Mouse (Mus musculus) hindbrain, embryonic 12.5 days (tissue): ENCODE data around the gene Baz2b. TPM values are rescaled to one million over a fixed set of nuclear protein-coding genes. Genes with fewer than 3 reads are reported as not detected.
A peak's percentile ranks its signal among the peaks of the same experiment; 100 is the strongest.

ENCODE experiments used
- ATAC-seq: fragments of 200-750 bp; cut with Nextera tagmentation; 2 replicates; pipeline ENCODE4 v1.8.0; 2017; ENCODE audit warnings: moderate TSS enrichment; ENCODE audit not compliant: low FRiP score
- H3K27ac ChIP-seq: fragments of 300-500 bp; sonication (generic); 2 replicates; pipeline ENCODE4 v1.5.1; 2016; ENCODE audit warnings: mild to moderate bottlenecking
- H3K27me3 ChIP-seq: fragments of 300-500 bp; sonication (generic); 2 replicates; pipeline ENCODE4 v1.6.1; 2016; ENCODE audit warnings: mild to moderate bottlenecking
- H3K36me3 ChIP-seq: fragments of 300-500 bp; sonication (generic); 2 replicates; pipeline ENCODE4 v1.6.1; 2016; ENCODE audit warnings: mild to moderate bottlenecking
- H3K4me1 ChIP-seq: fragments of 300-500 bp; sonication (generic); 2 replicates; pipeline ENCODE4 v1.6.1; 2016
- H3K4me2 ChIP-seq: fragments of 300-500 bp; sonication (generic); replicated peaks from 2 replicates; pipeline ENCODE4 v1.6.1; 2016; ENCODE audit warnings: mild to moderate bottlenecking
- H3K4me3 ChIP-seq: fragments of 300-500 bp; sonication (generic); 2 replicates; pipeline ENCODE4 v1.5.1; 2016; ENCODE audit warnings: mild to moderate bottlenecking
- H3K9ac ChIP-seq: fragments of 300-500 bp; sonication (generic); 2 replicates; pipeline ENCODE4 v1.6.1; 2016; ENCODE audit warnings: mild to moderate bottlenecking, moderate library complexity
- H3K9me3 ChIP-seq: fragments of 300-500 bp; sonication (generic); replicated peaks from 2 replicates; pipeline ENCODE4 v1.6.1; 2016; ENCODE audit warnings: mild to moderate bottlenecking
- WGBS: fragments of 180-500 bp; shearing (Covaris S2); methylation state at CpG from one replicate; pipeline ENCODE4 v1.1.7; 2016; 5-methylcytosine and 5-hydroxymethylcytosine counted together
- polyA plus RNA-seq: library from polyadenylated mRNA; unstranded; fragments of >200 nt; fragmentation: Nextera tagmentation; extraction: Ambion mirVana; gene quantifications from 2 replicates; pipeline ENCODE4 v1.2.1, GENCODE M21; 2016

Gene Baz2b
- polyA plus RNA-seq, 1 experiment from 2014 or later, result 92.4 TPM

GRCm38 (mm10) chr2:60125049-60126004 lies 84.3 kb downstream of the Baz2b start:
- WGBS, result under 1% methylated on average over 59 of the region's 83 CpGs
- Histone ChIP-seq H3K27me3 (no peaks in the 10 kb centered on the region), H3K9ac (peak overlapping the region; percentile 99), H3K4me2 (peak overlapping the region; percentile 61), H3K9me3 (no peaks in the 10 kb centered on the region), H3K27ac (peak overlapping the region; percentile 100), H3K4me1 (peaks cover 19% of the 10 kb centered on the region), H3K4me3 (peak overlapping the region; percentile 95), H3K36me3 (no peaks in the 10 kb centered on the region)
- ATAC-seq, result peak; percentile 70

GRCm38 (mm10) chr2:60124648-60125048 lies 85.0 kb downstream of the Baz2b start:
- Histone ChIP-seq H3K9ac (peak overlapping the region; percentile 99), H3K36me3 (no peaks in the 10 kb centered on the region), H3K4me1 (peaks cover 23% of the 10 kb centered on the region), H3K9me3 (no peaks in the 10 kb centered on the region), H3K27me3 (no peaks in the 10 kb centered on the region), H3K27ac (peak overlapping the region; percentile 100), H3K4me2 (peak overlapping the region; percentile 61), H3K4me3 (peak overlapping the region; percentile 95)
- peak; percentile 76 for ATAC-seq
- under 1% methylated on average over 23 of the region's 47 CpGs for WGBS

DNA sequence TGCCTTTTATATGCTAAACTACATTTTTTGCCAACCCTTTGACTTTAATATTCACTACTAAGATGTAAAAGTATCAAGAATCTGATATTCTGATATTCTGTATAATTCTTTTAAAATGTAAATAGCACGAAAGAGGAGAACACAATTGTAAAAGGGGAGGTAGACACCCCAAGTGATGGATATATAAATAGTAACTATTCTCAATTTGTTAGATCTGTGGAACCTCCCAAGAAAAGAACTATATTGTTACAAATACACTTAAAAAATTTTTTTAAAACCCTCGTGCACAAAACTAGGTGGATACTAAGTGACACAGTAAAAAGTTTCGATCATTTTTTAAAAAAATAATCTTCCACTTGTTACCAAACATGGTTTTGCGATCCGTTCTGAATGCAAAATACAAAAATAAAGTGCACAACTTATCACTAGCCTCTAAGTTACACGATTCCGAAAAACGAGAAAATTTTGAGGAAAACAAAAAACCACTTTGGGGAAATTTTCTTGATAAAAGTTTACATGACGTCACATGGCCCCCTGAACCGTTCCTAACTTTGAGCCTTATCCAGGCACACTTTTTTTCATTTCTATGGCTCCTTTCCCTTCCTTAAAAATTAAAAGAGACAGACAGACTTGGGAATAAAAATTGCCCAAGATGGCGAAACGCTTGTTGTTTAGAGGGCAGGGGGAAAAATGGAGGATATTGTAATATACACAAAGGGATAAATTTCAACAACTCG lies 85.6 kb downstream of the Baz2b start:
- no peak for ATAC-seq
- Histone ChIP-seq H3K9ac (peak overlapping the region; percentile 99), H3K4me1 (peaks cover 25% of the 10 kb centered on the region)

GRCm38 (mm10) chr2:60123061-60123874 lies 86.4 kb downstream of the Baz2b start:
- H3K27ac ChIP-seq, result 0 out of 2 replicates have a peak overlapping the region, but pooled peaks have one; percentile 23
- 0 out of 2 replicates have a peak overlapping the region, but pooled peaks have one; percentile 13 for H3K9ac ChIP-seq
- WGBS, result 34% methylated on average over 6 of the region's 6 CpGs

More for the DNA sequence above, 85.6 kb downstream of the Baz2b start:
- 5% methylated on average over 13 of the region's 13 CpGs for WGBS
- H3K27me3 ChIP-seq, result no peaks in the 10 kb centered on the region
- peak overlapping the region; percentile 61 for H3K4me2 ChIP-seq
- H3K36me3 ChIP-seq, result no peaks in the 10 kb centered on the region
- H3K27ac ChIP-seq, result peak overlapping the region; percentile 100
- H3K4me3 ChIP-seq, result peak overlapping the region; percentile 95
- no peaks in the 10 kb centered on the region for H3K9me3 ChIP-seq

GRCm38 (mm10) chr2:60122188-60122587 lies 87.5 kb downstream of the Baz2b start:
- ATAC-seq, result no peak
- Histone ChIP-seq H3K27ac (peak overlapping the region; percentile 52; the same call in 1 of the 2 replicates), H3K4me1 (peaks cover 39% of the 10 kb centered on the region), H3K4me2 (peak overlapping the region; percentile 49), H3K9ac (no peak overlapping the region), H3K27me3 (no peaks in the 10 kb centered on the region), H3K4me3 (no peak overlapping the region), H3K9me3 (no peaks in the 10 kb centered on the region), H3K36me3 (no peaks in the 10 kb centered on the region)
- WGBS, result 23% methylated on average over 2 of the region's 2 CpGs

More at GRCm38 (mm10) chr2:60123061-60123874, 86.4 kb downstream of the Baz2b start:
- no peaks in the 10 kb centered on the region for H3K36me3 ChIP-seq
- H3K9me3 ChIP-seq, result no peaks in the 10 kb centered on the region
- ATAC-seq, result no peak
- H3K4me3 ChIP-seq, result peak overlapping the region; percentile 22
- H3K27me3 ChIP-seq, result no peaks in the 10 kb centered on the region
- peaks cover 31% of the 10 kb centered on the region for H3K4me1 ChIP-seq
- peak overlapping the region; percentile 49 for H3K4me2 ChIP-seq

- 58% methylated on average over 2 of the region's 2 CpGs for WGBS
- no peaks in the 10 kb centered on the region for H3K27me3 ChIP-seq
- no peak overlapping the region for H3K27ac ChIP-seq
- ATAC-seq, result no peak
- no peaks in the 10 kb centered on the region for H3K9me3 ChIP-seq
- no peaks in the 10 kb centered on the region for H3K36me3 ChIP-seq
- H3K4me1 ChIP-seq, result peaks cover 38% of the 10 kb centered on the region
- no peak overlapping the region for H3K4me3 ChIP-seq
- H3K4me2 ChIP-seq, result no peak overlapping the region
- no peak overlapping the region for H3K9ac ChIP-seq
Measured at GRCm38 (mm10) chr2:60120681-60121080, 89.0 kb downstream of the Baz2b start.

GRCm38 (mm10) chr2:60118684-60119558 lies 90.7 kb downstream of the Baz2b start:
- Histone ChIP-seq H3K9ac (0 out of 2 replicates have a peak overlapping the region, but pooled peaks have one; percentile 15), H3K27me3 (no peaks in the 10 kb centered on the region), H3K27ac (peak overlapping the region; percentile 62), H3K9me3 (no peaks in the 10 kb centered on the region), H3K4me2 (peak overlapping the region; percentile 27), H3K36me3 (no peaks in the 10 kb centered on the region), H3K4me1 (peaks cover 43% of the 10 kb centered on the region), H3K4me3 (no peak overlapping the region)
- WGBS, result 28% methylated on average over 10 of the region's 10 CpGs
- 0 out of 2 replicates have a peak, but pooled peaks have one; percentile 26 for ATAC-seq

DNA sequence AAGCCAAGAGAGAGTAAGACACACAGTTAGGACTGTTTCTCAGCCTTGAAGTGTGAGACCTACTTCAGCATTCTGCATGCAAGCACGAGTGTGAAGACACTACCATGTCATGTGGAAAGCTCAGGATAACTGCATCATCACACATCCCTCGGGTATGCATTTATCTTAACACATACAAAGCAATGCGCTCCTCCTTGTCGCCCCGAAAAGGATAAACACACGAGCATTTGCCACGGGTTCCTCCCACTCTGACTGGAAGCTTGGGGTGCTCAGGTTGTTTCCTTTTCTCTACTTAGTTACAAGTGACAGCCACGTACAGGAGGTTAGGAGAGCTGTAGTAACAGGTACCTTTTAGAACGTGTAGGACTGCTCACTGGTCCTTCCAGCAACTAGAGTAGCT lies 91.8 kb downstream of the Baz2b start:
- Histone ChIP-seq H3K9me3 (no peaks in the 10 kb centered on the region), H3K4me2 (no peak overlapping the region), H3K27ac (no peak overlapping the region), H3K27me3 (no peaks in the 10 kb centered on the region), H3K4me3 (no peak overlapping the region), H3K9ac (no peak overlapping the region), H3K36me3 (no peaks in the 10 kb centered on the region), H3K4me1 (peaks cover 44% of the 10 kb centered on the region)
- no peak for ATAC-seq
- 74% methylated on average over 9 of the region's 9 CpGs for WGBS

GRCm38 (mm10) chr2:60115891-60116554 lies 93.6 kb downstream of the Baz2b start:
- no peaks in the 10 kb centered on the region for H3K9me3 ChIP-seq
- no peak overlapping the region for H3K4me2 ChIP-seq
- 60% methylated on average over 12 of the region's 12 CpGs for WGBS
- ATAC-seq, result no peak
- peaks cover 4% of the 10 kb centered on the region for H3K36me3 ChIP-seq
- H3K4me1 ChIP-seq, result peaks cover 35% of the 10 kb centered on the region
- no peak overlapping the region for H3K27ac ChIP-seq
- H3K27me3 ChIP-seq, result no peaks in the 10 kb centered on the region
- H3K4me3 ChIP-seq, result no peak overlapping the region
- H3K9ac ChIP-seq, result no peak overlapping the region

GRCm38 (mm10) chr2:60114901-60115300 lies 94.7 kb downstream of the Baz2b start:
- peaks cover 27% of the 10 kb centered on the region for H3K4me1 ChIP-seq
- no peak overlapping the region for H3K4me2 ChIP-seq
- H3K27me3 ChIP-seq, result no peaks in the 10 kb centered on the region
- 87% methylated on average over 4 of the region's 4 CpGs for WGBS
- no peaks in the 10 kb centered on the region for H3K9me3 ChIP-seq
- no peak for ATAC-seq
- H3K9ac ChIP-seq, result no peak overlapping the region
- no peak overlapping the region for H3K27ac ChIP-seq
- H3K36me3 ChIP-seq, result peaks cover 11% of the 10 kb centered on the region
- no peak overlapping the region for H3K4me3 ChIP-seq
